Mouse (Mus musculus) lung, adult 2 months (tissue): ENCODE data around the gene Chrdl2.

Source experiments
- CTCF ChIP-seq: fragments of 200-500 bp; IDR thresholded peaks from 2 replicates; pipeline ENCODE4 v1.5.1; 2011; ENCODE audit warnings: mild to moderate bottlenecking, low read length, control low read depth; ENCODE audit not compliant: insufficient read depth
- POLR2A ChIP-seq: fragments of 200-500 bp; IDR thresholded peaks from 2 replicates; pipeline ENCODE4 v1.6.1; 2011; ENCODE audit warnings: low read depth, mild to moderate bottlenecking, control low read depth, low read length, borderline replicate concordance; ENCODE audit errors: extremely low read depth

DNA sequence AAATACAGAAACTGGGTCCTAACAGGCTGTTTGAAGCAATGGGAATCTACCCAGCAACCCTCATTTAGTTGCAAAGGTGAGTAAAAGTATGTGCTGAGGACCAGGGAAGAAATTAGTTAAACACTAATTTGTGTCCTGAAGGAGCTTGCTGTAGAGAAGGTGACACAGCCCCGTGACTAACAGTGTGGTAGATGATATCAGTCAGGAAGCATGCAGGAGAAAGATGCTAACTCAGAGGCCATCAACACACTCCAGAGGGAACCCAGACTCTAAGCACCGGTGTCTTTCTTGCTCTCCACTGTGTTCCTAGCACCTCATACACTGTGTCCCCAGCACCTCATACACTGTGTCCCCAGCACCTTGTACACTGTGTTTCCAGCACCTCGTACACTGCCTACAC, 7.3 kb upstream of the Chrdl2 start:
- no peak for TF ChIP-seq POLR2A
- no peak for TF ChIP-seq CTCF
